Mouse (Mus musculus) CH12.LX (cell line): ENCODE results near the gene Sema5b. TPM values are rescaled to one million over a fixed set of nuclear protein-coding genes. Genes with fewer than 3 reads are reported as not detected.

Source experiments
- DNase-seq: peaks from one replicate; pipeline ENCODE4 v3.0.0-alpha.2; 2013; ENCODE audit errors: extremely low read depth
- H3K27ac ChIP-seq: 2 replicates; pipeline ENCODE4 v1.5.1; 2012; ENCODE audit warnings: low read depth, mild to moderate bottlenecking, control low read depth, moderate library complexity; ENCODE audit not compliant: insufficient read depth
- H3K27me3 ChIP-seq: replicated peaks from 2 replicates; pipeline ENCODE3; 2012; ENCODE audit warnings: inconsistent platforms
- H3K36me3 ChIP-seq, 2 experiments: replicated peaks in 1 of 2; 2 replicates each; pipeline versions ENCODE3 to v1.6.1; 2012; ENCODE audit warnings: inconsistent platforms in 1 of 2, low read length in 1 of 2, mild to moderate bottlenecking in 1 of 2, mixed read lengths in 1 of 2, moderate library complexity in 1 of 2; ENCODE audit not compliant: control insufficient read depth in 1 of 2, insufficient read depth in 1 of 2
- H3K4me1 ChIP-seq, 2 experiments: 2 replicates each; pipeline ENCODE4 v1.6.1; 2012; ENCODE audit warnings: inconsistent platforms in 1 of 2, moderate library complexity in 1 of 2; ENCODE audit not compliant: insufficient read depth in 2 of 2, control insufficient read depth in 1 of 2
- H3K4me2 ChIP-seq: 2 replicates; pipeline ENCODE4 v1.6.1; 2012; ENCODE audit warnings: low read depth, mild to moderate bottlenecking, control low read depth; ENCODE audit not compliant: poor library complexity, insufficient read depth, severe bottlenecking
- H3K4me3 ChIP-seq, 3 experiments: fragments of 150-350 bp in 1 of 3; sonication (generic) in 1 of 3; replicated peaks in 1 of 3; 2 replicates each; pipeline versions ENCODE3 to v1.5.1; 2011 to 2012; ENCODE audit warnings: low read depth in 2 of 3, low read length in 2 of 3, mild to moderate bottlenecking in 2 of 3, moderate library complexity in 2 of 3, control low read depth in 1 of 3, improper control_type of control experiment in 1 of 3, inconsistent platforms in 1 of 3, mixed read lengths in 1 of 3; ENCODE audit not compliant: poor library complexity in 1 of 3
- H3K79me2 ChIP-seq: replicated peaks from 2 replicates; pipeline ENCODE4 v1.6.1; 2012; ENCODE audit warnings: mild to moderate bottlenecking, moderate library complexity; ENCODE audit not compliant: control insufficient read depth, poor library complexity, insufficient read depth, severe bottlenecking; ENCODE audit errors: extremely low read depth
- H3K9ac ChIP-seq: 2 replicates; pipeline ENCODE4 v1.6.1; 2012; ENCODE audit warnings: low read depth, mild to moderate bottlenecking, control low read depth, moderate library complexity; ENCODE audit not compliant: insufficient read depth
- H3K9me3 ChIP-seq: replicated peaks from 2 replicates; pipeline ENCODE3; 2012; ENCODE audit warnings: low read length, inconsistent platforms, mixed read lengths
- BHLHE40 ChIP-seq: IDR thresholded peaks from 2 replicates; pipeline ENCODE4 v1.6.1; 2011; ENCODE audit warnings: mild to moderate bottlenecking, low read depth, low read length, improper control_type of control experiment
- CHD1 ChIP-seq: IDR thresholded peaks from 2 replicates; pipeline ENCODE4 v1.6.1; 2012; ENCODE audit warnings: low read depth, low read length, improper control_type of control experiment, inconsistent platforms
- CTCF ChIP-seq, 2 experiments: IDR thresholded peaks in 1 of 2; conservative IDR thresholded peaks in 1 of 2; 2 replicates each; pipeline ENCODE4 v1.5.1; 2011 to 2012; ENCODE audit warnings: low read depth in 2 of 2, low read length in 2 of 2, improper control_type of control experiment in 1 of 2, inconsistent platforms in 1 of 2, mild to moderate bottlenecking in 1 of 2, moderate library complexity in 1 of 2
- E2F4 ChIP-seq: IDR thresholded peaks from 2 replicates; pipeline ENCODE4 v1.6.1; 2011; ENCODE audit warnings: low read depth, low read length, improper control_type of control experiment; ENCODE audit not compliant: insufficient replicate concordance
- ETS1 ChIP-seq: conservative IDR thresholded peaks from 2 replicates; pipeline ENCODE4 v1.6.1; 2012; ENCODE audit warnings: low read depth, mild to moderate bottlenecking, inconsistent platforms, low read length, improper control_type of control experiment, moderate library complexity
- HCFC1 ChIP-seq: IDR thresholded peaks from 2 replicates; pipeline ENCODE4 v1.6.1; 2012; ENCODE audit warnings: low read depth, mild to moderate bottlenecking, inconsistent platforms, low read length, improper control_type of control experiment
- MAZ ChIP-seq: IDR thresholded peaks from 2 replicates; pipeline ENCODE4 v1.6.1; 2012; ENCODE audit warnings: low read depth, mild to moderate bottlenecking, inconsistent platforms, low read length, improper control_type of control experiment, moderate library complexity
- MEF2A ChIP-seq: IDR thresholded peaks from 2 replicates; pipeline ENCODE4 v1.6.1; 2014; ENCODE audit warnings: low read depth, mild to moderate bottlenecking, inconsistent platforms, low read length, improper control_type of control experiment, borderline replicate concordance
- MYC ChIP-seq: IDR thresholded peaks from 2 replicates; pipeline ENCODE4 v1.6.1; 2011; ENCODE audit warnings: low read depth, mild to moderate bottlenecking, improper control_type of control experiment, low read length
- NELFE ChIP-seq: IDR thresholded peaks from 2 replicates; pipeline ENCODE4 v1.6.1; 2011; ENCODE audit warnings: low read depth, low read length, improper control_type of control experiment
- PAX5 ChIP-seq: IDR thresholded peaks from 2 replicates; pipeline ENCODE4 v1.6.1; 2012; ENCODE audit warnings: low read length, inconsistent platforms, mixed read lengths
- POLR2AphosphoS2 ChIP-seq: IDR thresholded peaks from 2 replicates; pipeline ENCODE4 v1.6.1; 2011; ENCODE audit warnings: low read depth, low read length, improper control_type of control experiment
- RCOR1 ChIP-seq: conservative IDR thresholded peaks from 2 replicates; pipeline ENCODE4 v1.6.1; 2012; ENCODE audit warnings: low read depth, mild to moderate bottlenecking, inconsistent platforms, low read length, improper control_type of control experiment
- SIN3A ChIP-seq: IDR thresholded peaks from 2 replicates; pipeline ENCODE4 v1.6.1; 2012; ENCODE audit warnings: low read length, improper control_type of control experiment, inconsistent platforms
- TBP ChIP-seq: conservative IDR thresholded peaks from 2 replicates; pipeline ENCODE4 v1.6.1; 2011; ENCODE audit warnings: low read depth, low read length, improper control_type of control experiment
- USF1 ChIP-seq: IDR thresholded peaks from 2 replicates; pipeline ENCODE4 v1.6.1; 2014; ENCODE audit warnings: low read depth, mild to moderate bottlenecking, inconsistent platforms, low read length, improper control_type of control experiment
- USF2 ChIP-seq: conservative IDR thresholded peaks from 2 replicates; pipeline ENCODE4 v1.6.1; 2011; ENCODE audit warnings: low read depth, low read length, improper control_type of control experiment
- ZC3H11A ChIP-seq: IDR thresholded peaks from 2 replicates; pipeline ENCODE4 v1.6.1; 2012; ENCODE audit warnings: low read depth, mild to moderate bottlenecking, inconsistent platforms, low read length, improper control_type of control experiment
- ZKSCAN1 ChIP-seq: IDR thresholded peaks from 2 replicates; pipeline ENCODE4 v1.6.1; 2012; ENCODE audit warnings: low read depth, inconsistent platforms, low read length, improper control_type of control experiment, borderline replicate concordance
- ZMIZ1 ChIP-seq: IDR thresholded peaks from 2 replicates; pipeline ENCODE4 v1.6.1; 2012; ENCODE audit warnings: low read depth, mild to moderate bottlenecking, inconsistent platforms, low read length, improper control_type of control experiment
- ZNF384 ChIP-seq: IDR thresholded peaks from 2 replicates; pipeline ENCODE4 v1.6.1; 2012; ENCODE audit warnings: low read depth, low read length, improper control_type of control experiment, inconsistent platforms
- dilution Hi-C: fragments of 300-500 bp; cut with MboI; formaldehyde crosslinking; loops from 2 replicates; pipeline ENCODE4 v1.14.3; 2020; ENCODE audit warnings: low sequenced_read_pairs; ENCODE audit not compliant: extremely low pct_unique_long_range_greater_than_20kb, extremely low pct_ligation_motif_present
- in situ Hi-C: fragments of 300-500 bp; cut with MboI; formaldehyde crosslinking; loops from 3 replicates; pipeline ENCODE4 v1.14.3; 2019; ENCODE audit warnings: low sequenced_read_pairs, low pct_ligation_motif_present, low pct_unique_long_range_greater_than_20kb, mixed read lengths
- polyA plus RNA-seq: library from polyadenylated mRNA; unstranded; fragments of >175 nt; gene quantifications from 2 replicates; pipeline ENCODE4 v1.2.1, GENCODE M21; 2012; ENCODE audit warnings: low read depth; ENCODE audit not compliant: insufficient read length
- total RNA-seq, 2 experiments: library from RNA; depleted of rRNA; stranded (reverse); fragments of 300-350 nt in 1 of 2; fragments of >200 nt in 1 of 2; gene quantifications; 2 replicates each; pipeline ENCODE4 v1.2.3; 2012 to 2014

Sema5b gene
- total and polyA plus RNA-seq, 3 experiments: 0.04 TPM; not detected in 2

- no peak overlapping the region for H3K27ac ChIP-seq
- dilution Hi-C loops: no loop called here
- TF ChIP-seq MYC: no peak
- no peak for TF ChIP-seq TBP
- TF ChIP-seq USF1: no peak
- TF ChIP-seq HCFC1: no peak
- no peak for TF ChIP-seq USF2
- no peak for TF ChIP-seq NELFE
- TF ChIP-seq SIN3A: no peak
- TF ChIP-seq CTCF (conservative IDR thresholded peaks at IDR 0.05 in 1 of 2, IDR thresholded peaks at IDR 0.05 in 1 of 2; ENCODE audit: low read depth in 2 of 2, low read length in 2 of 2): no peak
- no peak for TF ChIP-seq RCOR1
- TF ChIP-seq E2F4: no peak
- TF ChIP-seq PAX5: no peak
- TF ChIP-seq POLR2AphosphoS2: no peak
- no peak for TF ChIP-seq ZNF384
- no peak for TF ChIP-seq ZMIZ1
- TF ChIP-seq BHLHE40: no peak
- TF ChIP-seq CHD1: no peak
- TF ChIP-seq ZC3H11A: no peak
- no peak for TF ChIP-seq MAZ
- H3K9me3 ChIP-seq: peaks cover 13% of the 10 kb centered on the region
- no peaks in the 10 kb centered on the region for H3K4me1 ChIP-seq
- DNase-seq: no peak
- in situ Hi-C loops: no loop called here
- H3K79me2 ChIP-seq: no peaks in the 10 kb centered on the region
- no peak overlapping the region for H3K4me3 ChIP-seq
- no peak overlapping the region for H3K9ac ChIP-seq
- no peaks in the 10 kb centered on the region for H3K36me3 ChIP-seq
- H3K4me2 ChIP-seq: no peak overlapping the region
- peaks cover 82% of the 10 kb centered on the region for H3K27me3 ChIP-seq
These were observed 3.3 kb upstream of the Sema5b start for GRCm38 (mm10) chr16:35537651-35538050.

- Histone ChIP-seq H3K27me3 (peaks cover 77% of the 10 kb centered on the region), H3K79me2 (no peaks in the 10 kb centered on the region), H3K27ac (no peak overlapping the region), H3K4me3 (no peak overlapping the region), H3K4me1 (no peaks in the 10 kb centered on the region), H3K9ac (no peak overlapping the region), H3K36me3 (no peaks in the 10 kb centered on the region), H3K4me2 (no peak overlapping the region), H3K9me3 (peaks cover 14% of the 10 kb centered on the region)
- TF ChIP-seq MEF2A (no peak), ZKSCAN1 (no peak), RCOR1 (no peak), POLR2AphosphoS2 (no peak), ETS1 (no peak)
- dilution Hi-C loops: no loop called here
- in situ Hi-C loops: no loop called here
- DNase-seq: no peak
These were observed 1.9 kb upstream of the Sema5b start for GRCm38 (mm10) chr16:35539041-35539440.
